In the genomic region with DNA sequence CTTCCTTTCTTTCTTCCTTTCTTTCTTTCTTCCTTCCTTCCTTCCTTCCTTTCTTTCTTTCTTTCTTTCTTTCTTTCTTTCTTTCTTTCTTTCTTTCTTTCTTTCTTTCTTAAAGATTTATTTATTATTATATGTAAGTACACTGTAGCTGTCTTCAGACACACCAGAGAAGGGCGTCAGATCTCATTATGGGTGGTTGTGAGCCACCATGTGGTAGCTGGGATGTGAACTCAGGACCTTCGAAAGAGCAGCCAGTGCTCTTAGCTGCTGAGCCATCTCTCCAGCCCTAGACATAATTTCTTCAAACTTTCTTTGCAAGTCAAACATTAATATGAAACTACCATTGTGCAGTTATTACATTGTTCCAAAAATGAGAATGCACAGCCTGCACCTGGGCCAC, we compare ENCODE assay signal across 30 mouse cellular contexts. TPM values are rescaled to one million over a fixed set of nuclear protein-coding genes. Genes with fewer than 3 reads are reported as not detected.
"Had no signal": no experiment of that assay in that cellular context is flagged by ENCODE, and none has a peak within 500 bp of the region (broad histone marks: within the 10 kb centered on the region; RNA-seq: fewer than 3 reads in every experiment).

No protein-coding gene starts in this region.

RNA-seq across cellular contexts. Expression of a gene that starts 49.7 kb away (rescaled TPM):
- total RNA-seq: forebrain, postnatal 0 days; gastrocnemius, adult 18-20 months; gastrocnemius, postnatal 10 days; gastrocnemius, postnatal 25 days; gastrocnemius, postnatal 4 days; heart, adult 18-20 months; heart, adult 8-10 months; heart, postnatal 14 days; heart, postnatal 36 days; hindbrain, postnatal 0 days; layer of hippocampus, adult 18-20 months; layer of hippocampus, adult 8-10 months; layer of hippocampus, postnatal 14 days; layer of hippocampus, postnatal 36 days; left cerebral cortex, adult 18-20 months; left cerebral cortex, adult 8-10 months; left cerebral cortex, postnatal 10 days; left cerebral cortex, postnatal 25 days; left cerebral cortex, postnatal 4 days; liver, adult 2 months had no signal
- polyA plus RNA-seq: forebrain, postnatal 0 days; heart, embryonic 10.5 days; heart, embryonic 12.5 days; heart, embryonic 15.5 days; heart, postnatal 0 days; hindbrain, embryonic 11.5 days; hindbrain, embryonic 15.5 days; hindbrain, postnatal 0 days; intestine, embryonic 14.5 days; intestine, embryonic 16.5 days; kidney, adult 2 months; limb, embryonic 11.5 days; liver, adult 2 months had no signal
